Mouse (Mus musculus) intestine, postnatal 0 days (tissue): ENCODE data around the gene Fgf15. TPM values are rescaled to one million over a fixed set of nuclear protein-coding genes. Genes with fewer than 3 reads are reported as not detected.

ENCODE experiments used
- ATAC-seq: fragments of 200-750 bp; cut with Nextera tagmentation; 2 replicates; pipeline ENCODE4 v1.8.0; 2017; ENCODE audit warnings: mild to moderate bottlenecking, moderate TSS enrichment, moderate library complexity
- H3K27ac ChIP-seq: fragments of 300-500 bp; sonication (generic); 2 replicates; pipeline ENCODE4 v1.5.1; 2014; ENCODE audit warnings: mild to moderate bottlenecking, low read depth, low read length, moderate library complexity
- H3K27me3 ChIP-seq: fragments of 300-500 bp; sonication (generic); replicated peaks from 2 replicates; pipeline ENCODE4 v1.6.1; 2014; ENCODE audit warnings: low read length, mixed read lengths; ENCODE audit not compliant: control insufficient read depth, insufficient read depth
- H3K36me3 ChIP-seq: fragments of 300-500 bp; sonication (generic); 2 replicates; pipeline ENCODE4 v1.6.1; 2014; ENCODE audit warnings: mild to moderate bottlenecking, moderate library complexity; ENCODE audit not compliant: control insufficient read depth, insufficient read depth
- H3K4me1 ChIP-seq: fragments of 300-500 bp; sonication (generic); replicated peaks from 2 replicates; pipeline ENCODE4 v1.6.1; 2014; ENCODE audit warnings: antibody characterized with exemption, low read length, mixed read lengths; ENCODE audit not compliant: control insufficient read depth, insufficient read depth
- H3K4me2 ChIP-seq: fragments of 300-500 bp; sonication (generic); replicated peaks from 2 replicates; pipeline ENCODE4 v1.6.1; 2014; ENCODE audit warnings: low read depth, mild to moderate bottlenecking, moderate library complexity
- H3K4me3 ChIP-seq: fragments of 300-500 bp; sonication (generic); 2 replicates; pipeline ENCODE4 v1.5.1; 2014; ENCODE audit warnings: low read depth, low read length
- H3K9ac ChIP-seq: fragments of 300-500 bp; sonication (generic); 2 replicates; pipeline ENCODE4 v1.6.1; 2014; ENCODE audit warnings: mild to moderate bottlenecking, low read depth, low read length
- H3K9me3 ChIP-seq: fragments of 300-500 bp; sonication (generic); 2 replicates; pipeline ENCODE4 v1.6.1; 2016; ENCODE audit warnings: mixed run types; ENCODE audit not compliant: control insufficient read depth
- CTCF ChIP-seq: sonication (generic); IDR thresholded peaks from 2 replicates; pipeline ENCODE4 v1.5.1; 2016; ENCODE audit warnings: low read depth, mild to moderate bottlenecking, control low read depth, antibody characterized with exemption, moderate library complexity
- WGBS: fragments of 180-500 bp; shearing (Covaris S2); extraction: QIAGEN DNeasy Blood & Tissue Kit; methylation state at CpG from one replicate; pipeline ENCODE4 v1.1.7; 2014; 5-methylcytosine and 5-hydroxymethylcytosine counted together
- polyA plus RNA-seq: library from polyadenylated mRNA; unstranded; fragments of >200 nt; fragmentation: Nextera tagmentation; extraction: Ambion mirVana; gene quantifications from 2 replicates; pipeline ENCODE4 v1.2.1, GENCODE M21; 2015

The Fgf15 gene
- polyA plus RNA-seq, 1 experiment from 2014 or later = 51.7 TPM

DNA sequence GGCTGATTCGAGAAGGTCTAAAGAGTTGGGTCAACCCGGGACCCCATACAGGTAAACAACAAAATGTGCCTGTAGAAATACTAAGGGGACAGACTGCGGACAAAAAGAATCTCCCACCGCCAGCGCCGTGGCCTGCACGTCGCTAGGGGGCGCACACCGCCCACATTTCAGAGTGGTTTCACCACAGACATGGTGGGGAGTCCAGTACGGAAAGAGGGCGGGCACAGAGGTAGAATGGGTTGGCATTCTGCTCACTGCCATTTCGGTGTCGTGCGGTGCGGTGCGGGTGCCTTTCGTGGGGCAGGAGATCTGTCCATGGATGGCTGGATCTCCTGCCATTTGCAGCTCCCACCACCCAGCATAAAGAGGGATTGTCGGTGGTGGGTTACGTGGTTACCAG, 41.2 kb downstream of the Fgf15 start:
- Histone ChIP-seq H3K27me3 (peaks cover 4% of the 10 kb centered on the region; the same call in 1 of the 2 replicates), H3K9ac (peak overlapping the region; percentile 52), H3K27ac (no peak overlapping the region), H3K9me3 (no peaks in the 10 kb centered on the region), H3K4me3 (peak overlapping the region; percentile 64), H3K4me2 (peak overlapping the region; percentile 92), H3K4me1 (peaks cover 15% of the 10 kb centered on the region; the same call in 1 of the 2 replicates), H3K36me3 (peaks cover 32% of the 10 kb centered on the region; the same call in 1 of the 2 replicates)
- peak; percentile 65 for ATAC-seq
- TF ChIP-seq CTCF = peak; percentile 99
- WGBS = 2% methylated on average over 20 of the region's 20 CpGs

DNA sequence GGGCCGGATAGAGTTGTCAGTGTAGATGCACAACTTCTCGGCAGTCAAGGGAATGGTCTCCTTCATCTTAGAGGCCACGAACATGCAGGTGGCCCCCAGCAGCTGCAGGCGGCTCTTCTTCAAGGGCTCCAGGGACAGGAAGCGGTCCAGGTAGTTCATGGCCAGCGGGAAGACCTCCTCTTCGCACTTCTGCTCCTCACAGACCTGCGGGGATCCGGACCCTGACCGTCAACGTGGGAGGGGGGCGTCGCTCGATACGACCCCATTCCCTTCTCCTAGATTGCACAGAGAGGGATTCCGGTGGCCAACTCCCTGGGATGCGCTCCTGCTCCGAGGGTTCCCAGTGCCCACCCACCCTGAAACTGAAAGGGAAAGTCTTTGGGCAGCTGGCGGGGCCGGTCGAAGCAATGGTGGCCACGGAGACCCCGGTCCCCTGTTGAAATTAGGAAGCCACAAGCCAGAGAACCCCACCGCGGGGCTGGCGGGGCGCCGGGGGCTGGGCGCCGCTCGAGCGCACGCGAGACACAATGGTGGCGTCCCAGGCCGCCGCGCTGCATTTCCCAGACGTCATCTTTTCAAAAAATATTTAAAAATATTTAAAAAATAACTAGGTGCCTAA, 41.7 kb downstream of the Fgf15 start:
- Histone ChIP-seq H3K36me3 (peaks cover 30% of the 10 kb centered on the region; the same call in 1 of the 2 replicates), H3K27ac (no peak overlapping the region), H3K4me3 (peak overlapping the region; percentile 64), H3K9ac (peak overlapping the region; percentile 52), H3K27me3 (peaks cover 8% of the 10 kb centered on the region; the same call in 1 of the 2 replicates), H3K9me3 (no peaks in the 10 kb centered on the region), H3K4me2 (peak overlapping the region; percentile 92), H3K4me1 (peaks cover 20% of the 10 kb centered on the region)
- WGBS = 2% methylated on average over 39 of the region's 39 CpGs
- TF ChIP-seq CTCF = no peak
- ATAC-seq = no peak

DNA sequence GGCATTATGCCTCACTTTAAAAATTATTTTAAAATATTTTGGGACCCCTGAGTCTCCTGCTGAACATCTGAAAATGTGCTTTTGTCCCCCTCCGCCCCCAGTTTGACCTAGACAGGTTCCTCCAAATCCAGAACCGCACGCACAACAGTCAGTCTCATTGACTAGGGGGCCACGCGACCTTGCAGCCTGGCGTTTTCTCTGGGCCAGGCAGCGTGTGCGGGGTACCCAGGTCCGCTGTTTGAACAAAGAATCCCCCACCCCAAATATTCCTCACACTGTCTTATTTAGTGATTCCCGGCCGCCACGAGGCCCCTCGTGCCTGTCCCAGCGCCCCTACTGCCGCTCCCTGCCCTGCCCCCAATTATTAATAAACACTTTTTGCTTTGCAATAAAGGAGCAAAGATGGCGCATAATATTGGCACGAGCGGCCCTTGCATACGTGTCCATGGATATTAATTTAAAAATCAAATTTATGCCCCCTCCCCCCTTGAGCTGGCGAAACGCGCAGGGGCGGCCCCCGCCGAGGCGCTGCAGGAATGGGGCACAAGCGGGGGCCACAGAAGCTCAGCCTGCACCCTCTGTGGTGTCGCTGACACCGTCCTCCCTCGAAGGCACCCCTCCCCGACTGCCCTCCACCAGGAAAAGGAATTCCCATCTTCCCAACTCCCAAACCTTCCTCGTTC, 42.5 kb downstream of the Fgf15 start:
- Histone ChIP-seq H3K36me3 (0 out of 2 replicates have a peak, but pooled peaks cover 23% of the 10 kb centered on the region), H3K4me3 (peak overlapping the region; percentile 64), H3K9ac (peak overlapping the region; percentile 52), H3K9me3 (no peaks in the 10 kb centered on the region), H3K27me3 (peaks cover 9% of the 10 kb centered on the region; the same call in 1 of the 2 replicates), H3K27ac (peak overlapping the region; percentile 15; the same call in 1 of the 2 replicates), H3K4me2 (peak overlapping the region; percentile 92), H3K4me1 (peaks cover 22% of the 10 kb centered on the region)
- ATAC-seq = no peak
- WGBS = under 1% methylated on average over 32 of the region's 32 CpGs
- TF ChIP-seq CTCF = no peak

DNA sequence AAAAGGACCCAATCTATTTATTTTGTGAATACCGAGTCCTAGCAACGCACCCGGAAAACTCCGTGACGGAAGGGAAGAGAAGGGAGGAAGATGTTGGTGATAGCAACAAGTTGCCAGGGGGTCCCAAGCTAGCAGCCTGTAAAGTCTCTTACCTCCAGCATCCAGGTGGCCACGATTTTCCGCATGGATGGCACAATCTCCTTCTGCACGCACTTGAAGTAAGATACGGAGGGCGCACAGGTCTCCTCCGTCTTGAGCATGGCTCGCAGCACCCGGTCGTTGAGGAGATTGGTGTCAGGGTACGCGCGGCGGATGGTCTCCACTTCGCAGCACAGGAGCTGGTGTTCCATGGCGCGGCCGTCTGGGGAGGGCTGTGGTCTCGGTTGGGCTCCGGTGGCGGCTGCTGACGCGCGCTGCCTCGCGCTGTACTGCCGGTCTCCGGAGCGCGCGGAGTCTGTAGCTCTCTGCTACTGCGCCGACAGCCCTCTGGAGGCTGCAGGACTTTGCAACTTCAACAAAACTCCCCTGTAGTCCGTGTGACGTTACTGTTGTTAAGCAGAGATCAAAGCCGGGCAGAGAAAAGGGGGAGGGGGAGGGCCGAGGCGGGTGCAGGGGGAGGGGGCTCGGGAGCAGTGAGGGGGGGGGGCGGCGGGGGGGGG, 43.1 kb downstream of the Fgf15 start, which contains the start of gene Ccnd1:
Gene Ccnd1 (minus strand): TSS at position 582 of the 659 bp plus-strand sequence.
- Histone ChIP-seq H3K27me3 (peaks cover 9% of the 10 kb centered on the region; the same call in 1 of the 2 replicates), H3K27ac (peak within 1 kb of the TSS; percentile 15), H3K4me3 (peak within 1 kb of the TSS; percentile 64), H3K9me3 (no peaks in the 10 kb centered on the region), H3K9ac (peak within 1 kb of the TSS; percentile 52), H3K4me2 (peak within 1 kb of the TSS; percentile 92), H3K4me1 (peaks cover 22% of the 10 kb centered on the region), H3K36me3 (0 out of 2 replicates have a peak, but pooled peaks cover 16% of the 10 kb centered on the region)
- peak; percentile 48 for ATAC-seq
- peak; percentile 44 for TF ChIP-seq CTCF
- WGBS = under 1% methylated on average over 39 of the region's 45 CpGs

GRCm38 (mm10) chr7:144940003-144940571, 43.8 kb downstream of the Fgf15 start:
- no peaks in the 10 kb centered on the region for H3K9me3 ChIP-seq
- no peak for ATAC-seq
- peak overlapping the region; percentile 92 for H3K4me2 ChIP-seq
- H3K4me1 ChIP-seq = peaks cover 22% of the 10 kb centered on the region
- H3K27me3 ChIP-seq = peaks cover 9% of the 10 kb centered on the region; the same call in 1 of the 2 replicates
- H3K4me3 ChIP-seq = peak overlapping the region; percentile 64
- H3K36me3 ChIP-seq = 0 out of 2 replicates have a peak, but pooled peaks cover 10% of the 10 kb centered on the region
- peak overlapping the region; percentile 52; the same call in 1 of the 2 replicates for H3K9ac ChIP-seq
- under 1% methylated on average over 22 of the region's 22 CpGs for WGBS
- no peak for TF ChIP-seq CTCF
- no peak overlapping the region; the same call in 1 of the 2 replicates for H3K27ac ChIP-seq
